Mouse (Mus musculus) kidney, postnatal 0 days (tissue): ENCODE results near the gene Bola3. TPM values are rescaled to one million over a fixed set of nuclear protein-coding genes. Genes with fewer than 3 reads are reported as not detected.
A peak's percentile ranks its signal among the peaks of the same experiment; 100 is the strongest.

Experiments used
- ATAC-seq: fragments of 200-750 bp; cut with Nextera tagmentation; replicated peaks from 2 replicates; pipeline ENCODE4 v1.8.0; 2017; ENCODE audit warnings: low read depth, moderate number of reproducible peaks, moderate TSS enrichment, moderate library complexity; ENCODE audit not compliant: low FRiP score
- DNase-seq: peaks from one replicate; pipeline ENCODE4 v3.0.0-alpha.2; 2016; ENCODE audit warnings: low spot score
- H3K27ac ChIP-seq: fragments of 300-500 bp; sonication (generic); 2 replicates; pipeline ENCODE4 v1.5.1; 2014; ENCODE audit warnings: mild to moderate bottlenecking
- H3K27me3 ChIP-seq: fragments of 300-500 bp; sonication (generic); 2 replicates; pipeline ENCODE4 v1.6.1; 2014; ENCODE audit warnings: low read length, mixed read lengths; ENCODE audit not compliant: insufficient read depth
- H3K36me3 ChIP-seq: fragments of 300-500 bp; sonication (generic); 2 replicates; pipeline ENCODE4 v1.6.1; 2014; ENCODE audit warnings: low read length, mixed read lengths; ENCODE audit not compliant: insufficient read depth
- H3K4me1 ChIP-seq: fragments of 300-500 bp; sonication (generic); replicated peaks from 2 replicates; pipeline ENCODE4 v1.6.1; 2014; ENCODE audit warnings: antibody characterized with exemption, low read length, mixed read lengths; ENCODE audit not compliant: insufficient read depth
- H3K4me2 ChIP-seq: fragments of 300-500 bp; sonication (generic); 2 replicates; pipeline ENCODE4 v1.6.1; 2014; ENCODE audit warnings: mild to moderate bottlenecking, low read length, moderate library complexity, mixed read lengths
- H3K4me3 ChIP-seq: fragments of 300-500 bp; sonication (generic); replicated peaks from 2 replicates; pipeline ENCODE4 v1.5.1; 2014; ENCODE audit warnings: low read depth, low read length
- H3K9ac ChIP-seq: fragments of 300-500 bp; sonication (generic); 2 replicates; pipeline ENCODE4 v1.6.1; 2014; ENCODE audit warnings: low read depth, low read length
- H3K9me3 ChIP-seq: fragments of 300-500 bp; sonication (generic); replicated peaks from 2 replicates; pipeline ENCODE4 v1.6.1; 2016; ENCODE audit warnings: low read length, inconsistent platforms, mixed read lengths
- CTCF ChIP-seq: IDR thresholded peaks from 2 replicates; pipeline ENCODE4 v1.5.1; 2016; ENCODE audit warnings: antibody characterized with exemption, low read depth, mild to moderate bottlenecking, moderate library complexity
- WGBS: fragments of 180-500 bp; shearing (Covaris S2); extraction: QIAGEN DNeasy Blood & Tissue Kit; methylation state at CpG from one replicate; pipeline ENCODE4 v1.1.7; 2014; 5-methylcytosine and 5-hydroxymethylcytosine counted together
- polyA plus RNA-seq: library from polyadenylated mRNA; unstranded; fragments of >200 nt; fragmentation: Nextera tagmentation; extraction: Ambion mirVana; gene quantifications from 2 replicates; pipeline ENCODE4 v1.2.1, GENCODE M21; 2015

Bola3 gene
- polyA plus RNA-seq, 1 experiment from 2014 or later, result 242 TPM

- Histone ChIP-seq H3K4me3 (no peak overlapping the region), H3K9me3 (no peaks in the 10 kb centered on the region), H3K4me1 (no peaks in the 10 kb centered on the region; the same call in 1 of the 2 replicates), H3K4me2 (no peak overlapping the region), H3K9ac (no peak overlapping the region), H3K27ac (no peak overlapping the region), H3K27me3 (no peaks in the 10 kb centered on the region), H3K36me3 (0 out of 2 replicates have a peak, but pooled peaks cover 2% of the 10 kb centered on the region)
- DNase-seq, result no peak
- no peak for TF ChIP-seq CTCF
- ATAC-seq, result no peak
- 91% methylated on average over 7 of the region's 7 CpGs for WGBS
Measured at GRCm38 (mm10) chr6:83312021-83312420, 36.9 kb upstream of the Bola3 start.

- Histone ChIP-seq H3K27ac (no peak overlapping the region), H3K27me3 (no peaks in the 10 kb centered on the region), H3K9ac (no peak overlapping the region), H3K4me2 (no peak overlapping the region), H3K4me3 (no peak overlapping the region), H3K4me1 (no peaks in the 10 kb centered on the region; the same call in 1 of the 2 replicates), H3K36me3 (0 out of 2 replicates have a peak, but pooled peaks cover 2% of the 10 kb centered on the region), H3K9me3 (no peaks in the 10 kb centered on the region)
- no peak for TF ChIP-seq CTCF
- WGBS, result 90% methylated on average over 8 of the region's 8 CpGs
- DNase-seq (no peak), ATAC-seq (no peak)
Measured at GRCm38 (mm10) chr6:83312514-83312913, 36.4 kb upstream of the Bola3 start.

DNA sequence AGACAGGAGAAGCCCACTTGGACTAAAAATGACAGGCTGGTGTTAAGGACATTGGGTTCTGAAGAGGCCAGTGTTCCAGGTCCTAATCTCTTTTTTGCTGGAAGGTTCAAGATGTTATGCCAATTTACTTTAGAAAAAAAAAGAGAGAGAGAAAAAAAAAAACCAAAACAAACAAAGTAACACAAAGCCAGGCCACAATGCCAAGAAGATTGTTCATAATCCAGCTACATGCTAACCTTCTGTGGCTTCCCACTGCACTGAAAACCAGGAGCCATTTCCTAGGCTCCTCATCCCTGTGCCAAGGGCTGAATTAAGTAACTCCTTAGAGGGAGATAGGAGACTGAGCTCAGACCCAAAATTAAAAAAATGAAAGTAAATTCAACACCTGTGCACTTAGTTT, 33.7 kb upstream of the Bola3 start:
- Histone ChIP-seq H3K27ac (no peak overlapping the region), H3K9me3 (no peaks in the 10 kb centered on the region), H3K4me2 (no peak overlapping the region), H3K27me3 (no peaks in the 10 kb centered on the region), H3K36me3 (0 out of 2 replicates have a peak, but pooled peaks cover 2% of the 10 kb centered on the region), H3K9ac (no peak overlapping the region), H3K4me3 (no peak overlapping the region), H3K4me1 (no peaks in the 10 kb centered on the region; the same call in 1 of the 2 replicates)
- no peak for ATAC-seq
- DNase-seq, result no peak
- TF ChIP-seq CTCF, result no peak

DNA sequence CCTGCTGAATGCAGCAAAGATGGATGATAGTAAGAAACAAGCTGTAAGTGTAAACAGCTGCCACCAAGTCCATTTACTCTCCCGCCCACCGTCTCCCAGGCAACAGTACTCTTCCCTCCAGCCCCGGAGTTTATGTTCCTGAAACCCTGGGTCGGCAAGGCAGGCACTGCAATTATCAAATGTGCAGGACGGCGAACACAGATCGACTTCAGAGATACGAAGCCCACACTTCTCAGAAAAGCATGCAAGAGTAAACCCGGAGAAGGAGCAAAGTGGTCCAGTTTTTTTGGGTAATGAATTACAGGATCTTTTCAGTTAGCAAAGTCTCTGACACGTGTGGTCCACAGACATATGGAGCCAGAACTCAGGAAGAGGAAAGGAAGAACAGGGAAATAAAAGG, 32.9 kb upstream of the Bola3 start:
- 0 out of 2 replicates have a peak, but pooled peaks cover 2% of the 10 kb centered on the region for H3K36me3 ChIP-seq
- H3K27me3 ChIP-seq, result no peaks in the 10 kb centered on the region
- no peak overlapping the region for H3K4me3 ChIP-seq
- H3K4me2 ChIP-seq, result peak overlapping the region; percentile 98
- H3K9ac ChIP-seq, result no peak overlapping the region
- WGBS, result 1% methylated on average over 10 of the region's 10 CpGs
- H3K4me1 ChIP-seq, result no peaks in the 10 kb centered on the region; the same call in 1 of the 2 replicates
- TF ChIP-seq CTCF, result no peak
- H3K27ac ChIP-seq, result no peak overlapping the region
- peak; percentile 68 for DNase-seq
- no peak for ATAC-seq
- H3K9me3 ChIP-seq, result no peaks in the 10 kb centered on the region

- WGBS, result 0% methylated on average over 52 of the region's 52 CpGs
- TF ChIP-seq CTCF, result peak; percentile 72
- no peaks in the 10 kb centered on the region for H3K36me3 ChIP-seq
- no peaks in the 10 kb centered on the region for H3K9me3 ChIP-seq
- no peaks in the 10 kb centered on the region for H3K27me3 ChIP-seq
- DNase-seq (peak; percentile 96), ATAC-seq (peak; percentile 97)
- H3K4me1 ChIP-seq, result no peaks in the 10 kb centered on the region; the same call in 1 of the 2 replicates
- peak overlapping the region; percentile 42; the same call in 1 of the 2 replicates for H3K27ac ChIP-seq
- peak overlapping the region; percentile 81 for H3K4me3 ChIP-seq
- peak overlapping the region; percentile 98 for H3K4me2 ChIP-seq
- H3K9ac ChIP-seq, result peak overlapping the region; percentile 67
Measured at GRCm38 (mm10) chr6:83317108-83317741, 31.7 kb upstream of the Bola3 start.

DNA sequence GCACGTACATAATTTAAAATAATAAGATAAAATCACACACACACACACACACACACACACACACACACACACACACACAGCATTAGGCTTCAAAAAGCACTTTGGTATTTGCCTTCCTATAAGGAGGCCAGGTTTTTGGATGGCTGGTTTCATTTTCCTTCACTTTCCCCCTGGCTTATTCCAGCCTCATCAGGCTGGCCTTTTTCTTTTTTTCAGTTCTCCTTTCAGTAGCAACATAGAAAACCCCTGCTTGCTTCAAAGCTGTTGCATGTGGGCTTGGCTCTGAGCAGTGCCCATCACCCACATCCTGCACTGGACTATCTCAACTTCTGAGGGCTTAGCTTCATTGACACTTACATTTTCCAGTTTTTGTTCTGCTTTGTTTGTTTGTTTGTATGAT, 27.0 kb upstream of the Bola3 start:
- H3K27ac ChIP-seq, result no peak overlapping the region
- no peak overlapping the region for H3K9ac ChIP-seq
- ATAC-seq (no peak), DNase-seq (no peak)
- H3K36me3 ChIP-seq, result no peaks in the 10 kb centered on the region
- no peak for TF ChIP-seq CTCF
- no peaks in the 10 kb centered on the region for H3K9me3 ChIP-seq
- peaks cover 6% of the 10 kb centered on the region; the same call in 1 of the 2 replicates for H3K4me1 ChIP-seq
- 44% methylated on average over 1 of the region's 1 CpGs for WGBS
- no peaks in the 10 kb centered on the region for H3K27me3 ChIP-seq
- no peak overlapping the region for H3K4me3 ChIP-seq
- H3K4me2 ChIP-seq, result no peak overlapping the region
